Mouse (Mus musculus): ENCODE results near the gene 2310079G19Rik. TPM values are rescaled to one million over a fixed set of nuclear protein-coding genes. Genes with fewer than 3 reads are reported as not detected.

The 2310079G19Rik gene
- polyA plus RNA-seq, 2 experiments: not detected

DNA sequence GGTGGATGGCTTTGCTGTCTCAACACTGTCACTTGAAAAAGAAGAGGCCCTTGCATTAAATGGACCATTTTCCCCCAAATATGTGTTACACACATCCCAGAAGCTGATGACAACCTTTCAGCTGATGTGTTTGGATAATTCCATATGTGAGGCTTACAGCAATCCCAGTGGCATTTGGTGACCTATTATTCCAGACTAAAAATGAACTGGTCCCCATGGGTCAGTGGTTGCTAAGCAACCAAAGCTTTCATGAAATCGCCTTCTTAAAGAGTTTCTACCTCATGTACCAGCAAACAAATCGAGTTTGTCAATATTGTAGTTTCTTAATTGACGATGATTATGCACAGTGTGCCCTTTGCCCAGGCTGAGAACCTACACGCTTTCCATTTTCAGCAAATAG, 14.8 kb downstream of the 2310079G19Rik start:
- Histone ChIP-seq H3K27me3 (ENCODE audit: control insufficient read depth, insufficient read depth, low read length) (no peaks in the 10 kb centered on the region), H3K4me3 (replicated peaks; ENCODE audit: low read length) (no peak overlapping the region), H3K4me2 (replicated peaks; ENCODE audit: low read depth, low read length, severe bottlenecking) (no peak overlapping the region), H3K9me3 (ENCODE audit: control insufficient read depth, low read length) (no peaks in the 10 kb centered on the region), H3K27ac (replicated peaks; ENCODE audit: low read depth, low read length) (no peak overlapping the region), H3K36me3 (ENCODE audit: control insufficient read depth, insufficient read depth, low read length) (no peaks in the 10 kb centered on the region), H3K4me1 (ENCODE audit: control insufficient read depth, insufficient read depth, low read length) (no peaks in the 10 kb centered on the region), H3K9ac (ENCODE audit: low read depth, low read length, severe bottlenecking) (no peak overlapping the region)
- WGBS: 86% methylated on average over 4 of the region's 4 CpGs
- ATAC-seq (ENCODE audit: low FRiP score, low read depth): no peak
- no peak for TF ChIP-seq POLR2A (IDR thresholded peaks at IDR 0.05; ENCODE audit: borderline replicate concordance, extremely low read depth, insufficient read depth, insufficient read length)
- DNase-seq (ENCODE audit: low spot score): no peak

DNA sequence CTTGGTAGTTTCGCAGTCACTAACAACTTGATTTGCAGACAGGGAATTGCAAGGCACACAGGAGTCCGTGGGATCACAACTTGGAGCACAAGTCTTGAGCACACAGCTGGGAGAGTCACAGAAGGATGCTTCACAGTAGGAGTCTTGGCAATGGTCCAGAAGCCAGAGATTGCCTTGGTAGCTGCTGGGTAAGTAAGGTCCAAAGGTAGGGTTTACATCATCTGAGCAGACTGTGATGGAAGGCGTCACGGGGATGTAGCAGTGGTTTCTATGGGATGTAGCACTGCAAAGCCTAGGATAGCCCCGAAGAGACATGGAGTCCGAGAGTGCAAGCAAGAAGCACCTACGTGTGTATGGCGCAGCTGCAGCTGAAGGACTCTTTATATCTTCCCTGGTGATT, 15.5 kb downstream of the 2310079G19Rik start, which contains the start of gene Krtap24-1:
Gene Krtap24-1 (minus strand): TSS at position 358 of the 400 bp plus-strand sequence.
- DNase-seq (ENCODE audit: low spot score): no peak
- Histone ChIP-seq H3K27me3 (ENCODE audit: control insufficient read depth, insufficient read depth, low read length) (no peaks in the 10 kb centered on the region), H3K27ac (replicated peaks; ENCODE audit: low read depth, low read length) (no peak within 1 kb of the TSS), H3K4me2 (replicated peaks; ENCODE audit: low read depth, low read length, severe bottlenecking) (no peak within 1 kb of the TSS), H3K9me3 (ENCODE audit: control insufficient read depth, low read length) (no peaks in the 10 kb centered on the region), H3K4me3 (replicated peaks; ENCODE audit: low read length) (no peak within 1 kb of the TSS), H3K4me1 (ENCODE audit: control insufficient read depth, insufficient read depth, low read length) (no peaks in the 10 kb centered on the region), H3K9ac (ENCODE audit: low read depth, low read length, severe bottlenecking) (no peak within 1 kb of the TSS), H3K36me3 (ENCODE audit: control insufficient read depth, insufficient read depth, low read length) (no peaks in the 10 kb centered on the region)
- WGBS: 88% methylated on average over 8 of the region's 8 CpGs
- TF ChIP-seq POLR2A (IDR thresholded peaks at IDR 0.05; ENCODE audit: borderline replicate concordance, extremely low read depth, insufficient read depth, insufficient read length): no peak
- ATAC-seq (ENCODE audit: low FRiP score, low read depth): no peak

GRCm38 (mm10) chr16:88604570-88604969, 22.9 kb downstream of the 2310079G19Rik start:
- ATAC-seq (ENCODE audit: low FRiP score, low read depth) (no peak), DNase-seq (ENCODE audit: low spot score) (no peak)
- Histone ChIP-seq H3K4me1 (ENCODE audit: control insufficient read depth, insufficient read depth, low read length) (peaks cover 8% of the 10 kb centered on the region; the same call in 1 of the 2 replicates), H3K4me3 (replicated peaks; ENCODE audit: low read length) (no peak overlapping the region), H3K9me3 (ENCODE audit: control insufficient read depth, low read length) (no peaks in the 10 kb centered on the region), H3K27me3 (ENCODE audit: control insufficient read depth, insufficient read depth, low read length) (no peaks in the 10 kb centered on the region), H3K4me2 (replicated peaks; ENCODE audit: low read depth, low read length, severe bottlenecking) (no peak overlapping the region), H3K9ac (ENCODE audit: low read depth, low read length, severe bottlenecking) (no peak overlapping the region), H3K36me3 (ENCODE audit: control insufficient read depth, insufficient read depth, low read length) (no peaks in the 10 kb centered on the region), H3K27ac (replicated peaks; ENCODE audit: low read depth, low read length) (no peak overlapping the region)
- 74% methylated on average over 6 of the region's 6 CpGs for WGBS
- TF ChIP-seq POLR2A (IDR thresholded peaks at IDR 0.05; ENCODE audit: borderline replicate concordance, extremely low read depth, insufficient read depth, insufficient read length): no peak

DNA sequence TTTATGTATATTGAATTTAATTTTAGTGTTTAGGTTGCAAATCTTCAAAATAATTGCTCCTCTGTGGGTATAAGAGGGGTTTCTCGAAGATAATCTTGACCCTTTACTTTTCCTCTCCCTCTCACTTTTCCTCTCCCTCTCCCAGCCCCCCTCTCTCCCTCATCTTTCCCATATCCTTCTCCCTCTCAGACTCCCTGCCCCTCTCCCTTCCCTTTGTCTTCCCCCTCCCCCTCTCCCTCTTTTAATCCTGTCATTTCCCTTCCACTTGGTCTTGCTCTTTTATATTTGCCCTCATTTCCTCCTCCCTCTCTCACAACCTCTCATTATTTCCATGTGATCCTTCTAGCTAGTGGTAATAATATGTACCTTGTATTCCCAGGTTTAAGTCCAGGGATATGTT, 25.0 kb downstream of the 2310079G19Rik start:
- no peaks in the 10 kb centered on the region for H3K27me3 ChIP-seq (ENCODE audit: control insufficient read depth, insufficient read depth, low read length)
- TF ChIP-seq POLR2A (IDR thresholded peaks at IDR 0.05; ENCODE audit: borderline replicate concordance, extremely low read depth, insufficient read depth, insufficient read length): no peak
- no peak overlapping the region for H3K9ac ChIP-seq (ENCODE audit: low read depth, low read length, severe bottlenecking)
- WGBS: 37% methylated on average over 1 of the region's 1 CpGs
- peaks cover 8% of the 10 kb centered on the region; the same call in 1 of the 2 replicates for H3K4me1 ChIP-seq (ENCODE audit: control insufficient read depth, insufficient read depth, low read length)
- H3K4me3 ChIP-seq (replicated peaks; ENCODE audit: low read length): no peak overlapping the region
- H3K4me2 ChIP-seq (replicated peaks; ENCODE audit: low read depth, low read length, severe bottlenecking): no peak overlapping the region
- no peak overlapping the region for H3K27ac ChIP-seq (replicated peaks; ENCODE audit: low read depth, low read length)
- H3K9me3 ChIP-seq (ENCODE audit: control insufficient read depth, low read length): no peaks in the 10 kb centered on the region
- ATAC-seq (ENCODE audit: low FRiP score, low read depth) (no peak), DNase-seq (ENCODE audit: low spot score) (no peak)
- no peaks in the 10 kb centered on the region for H3K36me3 ChIP-seq (ENCODE audit: control insufficient read depth, insufficient read depth, low read length)

GRCm38 (mm10) chr16:88600303-88600702, 27.2 kb downstream of the 2310079G19Rik start:
- ATAC-seq (ENCODE audit: low FRiP score, low read depth) (peak; percentile 2; the same call in 1 of the 2 replicates), DNase-seq (ENCODE audit: low spot score) (no peak)
- H3K4me2 ChIP-seq (replicated peaks; ENCODE audit: low read depth, low read length, severe bottlenecking): peak overlapping the region; percentile 25; the same call in 1 of the 2 replicates
- TF ChIP-seq POLR2A (IDR thresholded peaks at IDR 0.05; ENCODE audit: borderline replicate concordance, extremely low read depth, insufficient read depth, insufficient read length): no peak
- no peak overlapping the region for H3K27ac ChIP-seq (replicated peaks; ENCODE audit: low read depth, low read length)
- no peak overlapping the region for H3K4me3 ChIP-seq (replicated peaks; ENCODE audit: low read length)
- no peaks in the 10 kb centered on the region for H3K36me3 ChIP-seq (ENCODE audit: control insufficient read depth, insufficient read depth, low read length)
- H3K4me1 ChIP-seq (ENCODE audit: control insufficient read depth, insufficient read depth, low read length): peaks cover 8% of the 10 kb centered on the region; the same call in 1 of the 2 replicates
- H3K9ac ChIP-seq (ENCODE audit: low read depth, low read length, severe bottlenecking): no peak overlapping the region
- H3K27me3 ChIP-seq (ENCODE audit: control insufficient read depth, insufficient read depth, low read length): no peaks in the 10 kb centered on the region
- 19% methylated on average over 8 of the region's 8 CpGs for WGBS
- no peaks in the 10 kb centered on the region for H3K9me3 ChIP-seq (ENCODE audit: control insufficient read depth, low read length)

Data from limb, embryonic 14.5 days (tissue).